Mouse (Mus musculus) limb, embryonic 13.5 days (tissue): ENCODE measurements around the gene Hadh. TPM values are rescaled to one million over a fixed set of nuclear protein-coding genes. Genes with fewer than 3 reads are reported as not detected.

ENCODE experiments used
- ATAC-seq: fragments of 200-750 bp; cut with Nextera tagmentation; 2 replicates; pipeline ENCODE4 v1.8.0; 2017; ENCODE audit warnings: low read depth, moderate number of reproducible peaks, moderate TSS enrichment; ENCODE audit not compliant: low FRiP score
- H3K27ac ChIP-seq: fragments of 300-500 bp; sonication (generic); 2 replicates; pipeline ENCODE4 v1.5.1; 2015; ENCODE audit warnings: inconsistent platforms, mild to moderate bottlenecking, moderate library complexity
- H3K27me3 ChIP-seq: fragments of 300-500 bp; sonication (generic); 2 replicates; pipeline ENCODE4 v1.6.1; 2015; ENCODE audit warnings: mild to moderate bottlenecking, inconsistent platforms
- H3K36me3 ChIP-seq: fragments of 300-500 bp; sonication (generic); 2 replicates; pipeline ENCODE4 v1.6.1; 2015; ENCODE audit warnings: inconsistent platforms, mild to moderate bottlenecking, moderate library complexity
- H3K4me1 ChIP-seq: fragments of 300-500 bp; sonication (generic); 2 replicates; pipeline ENCODE4 v1.6.1; 2015; ENCODE audit warnings: inconsistent platforms
- H3K4me2 ChIP-seq: fragments of 300-500 bp; sonication (generic); replicated peaks from 2 replicates; pipeline ENCODE4 v1.6.1; 2015; ENCODE audit warnings: inconsistent platforms, mild to moderate bottlenecking, moderate library complexity
- H3K4me3 ChIP-seq: fragments of 300-500 bp; sonication (generic); 2 replicates; pipeline ENCODE4 v1.5.1; 2015; ENCODE audit warnings: moderate library complexity, mild to moderate bottlenecking, inconsistent platforms
- H3K9ac ChIP-seq: fragments of 300-500 bp; sonication (generic); 2 replicates; pipeline ENCODE4 v1.6.1; 2015; ENCODE audit warnings: mild to moderate bottlenecking, inconsistent platforms
- H3K9me3 ChIP-seq: fragments of 300-500 bp; sonication (generic); 2 replicates; pipeline ENCODE4 v1.6.1; 2016; ENCODE audit warnings: inconsistent platforms
- WGBS: fragments of 180-500 bp; shearing (Covaris S2); methylation state at CpG from one replicate; pipeline ENCODE4 v1.1.7; 2015; 5-methylcytosine and 5-hydroxymethylcytosine counted together
- polyA plus RNA-seq: library from polyadenylated mRNA; unstranded; fragments of >200 nt; fragmentation: Nextera tagmentation; extraction: Ambion mirVana; gene quantifications from 2 replicates; pipeline ENCODE4 v1.2.1, GENCODE M21; 2015

The Hadh gene
- polyA plus RNA-seq, 1 experiment from 2014 or later = 118 TPM

DNA sequence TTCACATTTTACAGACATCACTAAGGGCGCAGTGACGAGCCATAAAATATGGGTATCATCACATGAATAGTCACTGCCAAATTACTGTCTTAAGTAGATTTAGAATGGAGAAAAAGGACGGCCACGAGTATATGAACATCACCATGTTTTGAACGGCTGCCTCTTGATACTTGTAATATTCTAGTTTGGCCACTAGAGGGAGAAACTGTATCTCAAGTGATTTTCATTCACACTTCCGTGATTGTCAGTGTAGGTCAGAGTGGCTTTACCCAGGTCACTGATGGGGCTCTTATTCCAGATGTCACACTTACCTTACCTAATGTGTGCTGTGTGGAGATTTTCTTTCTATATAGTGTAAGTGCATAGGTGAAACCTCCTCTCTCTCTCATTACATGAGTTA, 28.0 kb upstream of the Hadh start:
- H3K36me3 ChIP-seq = no peaks in the 10 kb centered on the region
- H3K27me3 ChIP-seq = no peaks in the 10 kb centered on the region
- no peak for ATAC-seq
- H3K9ac ChIP-seq = no peak overlapping the region
- H3K4me3 ChIP-seq = no peak overlapping the region
- WGBS = 9% methylated on average over 6 of the region's 6 CpGs
- no peak overlapping the region for H3K4me2 ChIP-seq
- peaks cover 23% of the 10 kb centered on the region for H3K4me1 ChIP-seq
- H3K9me3 ChIP-seq = no peaks in the 10 kb centered on the region
- no peak overlapping the region for H3K27ac ChIP-seq

DNA sequence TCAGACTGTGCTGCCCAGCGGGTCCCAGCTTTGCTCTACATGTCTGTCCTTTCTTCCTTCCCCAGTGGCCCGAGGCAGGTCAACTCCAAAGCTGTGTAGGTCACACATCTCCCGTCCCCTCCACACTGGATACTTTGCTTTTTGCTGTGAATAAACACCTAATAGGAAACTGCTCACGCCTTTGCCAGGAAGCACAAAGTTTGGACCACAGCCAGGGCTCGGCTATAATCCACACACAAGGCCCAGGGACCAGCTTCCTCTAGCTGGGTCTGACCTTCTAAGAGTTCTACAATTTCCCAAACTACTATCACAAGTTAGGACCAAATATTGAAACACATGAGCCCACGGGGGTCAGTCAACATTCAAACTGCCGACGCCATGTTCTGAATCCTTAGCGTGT, 27.2 kb upstream of the Hadh start:
- Histone ChIP-seq H3K27me3 (no peaks in the 10 kb centered on the region), H3K9me3 (no peaks in the 10 kb centered on the region), H3K4me3 (no peak overlapping the region), H3K9ac (no peak overlapping the region), H3K36me3 (no peaks in the 10 kb centered on the region), H3K27ac (no peak overlapping the region), H3K4me2 (no peak overlapping the region), H3K4me1 (peaks cover 23% of the 10 kb centered on the region)
- no peak for ATAC-seq
- 72% methylated on average over 9 of the region's 9 CpGs for WGBS

DNA sequence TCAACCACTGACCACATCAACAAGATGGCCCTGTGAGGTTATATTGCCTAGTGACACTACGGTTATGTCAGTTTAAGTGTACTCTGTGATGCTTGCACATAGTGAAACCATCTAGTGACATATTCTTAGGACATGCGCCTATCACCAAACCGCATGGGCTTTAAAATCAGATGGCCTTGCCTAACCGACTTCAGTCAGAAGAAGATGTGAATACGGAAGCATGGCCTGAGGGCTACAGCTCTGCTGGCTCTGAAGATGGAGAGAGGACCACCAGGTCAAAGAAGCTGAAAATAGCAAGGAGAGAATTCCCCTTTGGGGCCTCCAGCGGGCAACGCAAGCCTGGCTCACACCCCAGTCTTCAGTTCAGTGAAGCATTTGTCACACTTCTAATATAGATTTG, 25.0 kb upstream of the Hadh start:
- peaks cover 19% of the 10 kb centered on the region for H3K4me1 ChIP-seq
- no peak overlapping the region for H3K27ac ChIP-seq
- H3K4me3 ChIP-seq = no peak overlapping the region
- no peak for ATAC-seq
- WGBS = 91% methylated on average over 7 of the region's 7 CpGs
- no peak overlapping the region for H3K9ac ChIP-seq
- no peaks in the 10 kb centered on the region for H3K9me3 ChIP-seq
- H3K27me3 ChIP-seq = no peaks in the 10 kb centered on the region
- H3K36me3 ChIP-seq = no peaks in the 10 kb centered on the region
- H3K4me2 ChIP-seq = no peak overlapping the region

DNA sequence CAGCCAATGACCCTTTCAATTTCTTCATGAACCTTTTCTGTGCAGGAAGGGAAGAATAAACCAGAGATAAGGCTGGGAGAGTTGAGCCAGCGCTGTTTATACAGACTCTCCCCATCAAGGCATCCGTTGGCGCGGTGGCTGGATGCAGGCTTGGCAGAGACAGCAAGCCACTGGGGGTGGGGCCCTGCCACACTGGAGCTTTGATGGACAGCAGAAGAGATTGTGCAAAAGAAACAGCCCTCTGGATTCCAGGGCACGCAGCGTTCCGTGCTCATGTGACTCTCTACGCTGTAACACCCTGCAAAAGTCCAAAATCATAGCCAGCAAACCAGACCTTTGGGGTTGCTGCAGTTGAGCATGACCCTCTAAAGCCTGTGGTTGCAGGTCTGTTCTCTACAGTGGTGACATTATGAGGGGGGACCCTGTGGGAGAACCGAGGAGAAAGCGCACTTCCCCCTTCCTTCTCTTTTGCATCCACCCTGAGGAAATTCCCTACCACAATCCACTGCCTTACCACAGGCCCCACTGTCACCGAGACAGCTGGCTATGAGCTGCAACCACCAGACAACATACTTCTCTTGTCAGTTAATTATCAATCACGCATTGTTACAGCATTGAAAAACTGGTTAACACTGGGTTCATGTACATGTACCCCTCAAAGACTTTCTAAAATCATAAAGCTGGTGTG, 23.8 kb upstream of the Hadh start:
- no peak overlapping the region for H3K9ac ChIP-seq
- no peak overlapping the region for H3K4me2 ChIP-seq
- 82% methylated on average over 12 of the region's 12 CpGs for WGBS
- H3K4me1 ChIP-seq = peaks cover 19% of the 10 kb centered on the region
- H3K9me3 ChIP-seq = no peaks in the 10 kb centered on the region
- H3K27me3 ChIP-seq = no peaks in the 10 kb centered on the region
- no peaks in the 10 kb centered on the region for H3K36me3 ChIP-seq
- no peak for ATAC-seq
- H3K4me3 ChIP-seq = no peak overlapping the region
- no peak overlapping the region for H3K27ac ChIP-seq

DNA sequence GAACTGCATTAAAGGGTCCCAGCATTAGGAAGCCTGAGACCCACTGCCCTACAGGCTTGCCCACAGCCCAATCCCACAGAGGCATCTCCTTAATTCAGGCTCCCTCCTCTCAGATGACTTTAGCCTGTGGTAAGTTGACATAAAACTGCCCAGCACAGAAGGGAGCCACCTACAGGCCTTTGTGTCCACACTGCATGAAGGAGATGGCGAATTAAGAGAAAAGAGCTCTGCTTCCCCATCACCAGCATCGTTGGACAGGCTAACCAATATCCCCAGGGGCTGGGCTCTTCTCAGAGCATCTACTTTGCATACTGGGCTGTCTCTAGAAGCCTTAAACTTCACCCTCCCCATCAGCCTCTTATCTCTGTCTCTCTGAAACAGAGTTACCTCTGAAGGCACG, 22.6 kb upstream of the Hadh start:
- Histone ChIP-seq H3K9me3 (no peaks in the 10 kb centered on the region), H3K4me2 (no peak overlapping the region), H3K27ac (no peak overlapping the region), H3K27me3 (no peaks in the 10 kb centered on the region), H3K4me3 (no peak overlapping the region), H3K4me1 (peaks cover 19% of the 10 kb centered on the region), H3K36me3 (no peaks in the 10 kb centered on the region), H3K9ac (no peak overlapping the region)
- 62% methylated on average over 3 of the region's 3 CpGs for WGBS
- ATAC-seq = no peak

DNA sequence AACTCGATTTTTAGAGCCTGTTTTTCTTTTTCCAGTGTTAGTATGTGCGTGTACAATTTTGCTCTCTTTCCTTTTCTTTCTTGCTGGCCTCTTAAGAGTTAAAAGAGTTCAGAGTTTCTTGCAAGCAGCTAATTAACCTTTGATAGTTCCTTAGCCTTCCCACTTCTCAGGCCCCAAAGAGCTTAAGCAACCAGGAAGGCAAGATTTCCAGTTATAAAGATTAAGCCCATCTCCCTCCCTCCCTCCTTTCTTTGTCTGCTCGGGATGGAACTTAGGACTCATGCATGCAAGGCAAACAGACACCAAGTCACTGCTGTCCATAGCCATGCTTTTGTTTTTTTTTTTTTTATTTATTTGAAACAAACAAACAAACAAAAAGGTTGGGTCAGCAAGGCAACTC, 21.1 kb upstream of the Hadh start:
- Histone ChIP-seq H3K27me3 (no peaks in the 10 kb centered on the region), H3K9me3 (no peaks in the 10 kb centered on the region), H3K4me3 (no peak overlapping the region), H3K27ac (no peak overlapping the region), H3K36me3 (no peaks in the 10 kb centered on the region), H3K4me1 (peaks cover 5% of the 10 kb centered on the region), H3K4me2 (no peak overlapping the region), H3K9ac (no peak overlapping the region)
- 75% methylated on average over 3 of the region's 3 CpGs for WGBS
- no peak for ATAC-seq

DNA sequence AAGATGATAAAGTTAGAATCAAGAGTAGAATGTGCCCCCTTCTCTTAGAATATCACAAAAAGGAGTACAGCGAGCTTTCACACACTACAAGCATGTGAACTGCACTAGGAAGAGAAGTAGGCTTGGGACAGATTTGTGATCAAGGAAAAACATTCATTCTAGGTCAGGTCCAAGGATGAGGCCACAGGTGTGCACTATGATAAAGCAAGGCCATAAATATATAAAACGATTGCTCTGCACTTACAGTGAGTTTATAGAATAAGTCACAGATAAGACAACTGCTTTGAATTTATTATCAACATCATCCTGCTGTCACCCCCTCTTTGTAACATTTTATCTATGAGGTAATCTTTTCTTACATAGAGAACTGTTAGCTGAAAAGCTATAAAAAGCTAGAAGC, 20.4 kb upstream of the Hadh start:
- H3K9me3 ChIP-seq = no peaks in the 10 kb centered on the region
- 92% methylated on average over 2 of the region's 2 CpGs for WGBS
- H3K9ac ChIP-seq = no peak overlapping the region
- no peaks in the 10 kb centered on the region for H3K36me3 ChIP-seq
- H3K4me3 ChIP-seq = no peak overlapping the region
- H3K4me1 ChIP-seq = no peaks in the 10 kb centered on the region
- ATAC-seq = no peak
- H3K27ac ChIP-seq = no peak overlapping the region
- no peaks in the 10 kb centered on the region for H3K27me3 ChIP-seq
- H3K4me2 ChIP-seq = no peak overlapping the region

DNA sequence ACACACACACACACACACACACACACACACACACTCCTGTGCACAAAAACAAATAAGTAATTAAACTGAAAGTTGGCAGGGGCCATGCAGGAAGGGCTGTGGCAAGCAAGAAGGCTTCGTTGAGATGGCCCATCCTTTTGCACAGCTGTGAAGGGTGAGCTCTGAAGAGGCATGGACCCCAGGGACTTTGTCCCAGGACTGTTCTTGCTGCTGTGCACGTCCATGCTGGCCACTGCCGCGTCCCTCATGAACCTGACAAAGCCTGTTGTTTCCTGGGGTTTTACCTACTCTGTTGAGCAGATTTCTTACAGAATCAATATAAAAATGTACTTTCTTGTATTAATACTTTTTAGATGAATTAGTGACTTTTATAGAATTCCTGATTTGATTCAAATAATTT, 20.0 kb upstream of the Hadh start:
- H3K27ac ChIP-seq = no peak overlapping the region
- WGBS = 80% methylated on average over 4 of the region's 4 CpGs
- no peaks in the 10 kb centered on the region for H3K36me3 ChIP-seq
- no peaks in the 10 kb centered on the region for H3K4me1 ChIP-seq
- H3K27me3 ChIP-seq = no peaks in the 10 kb centered on the region
- H3K9me3 ChIP-seq = no peaks in the 10 kb centered on the region
- H3K4me3 ChIP-seq = no peak overlapping the region
- H3K4me2 ChIP-seq = no peak overlapping the region
- ATAC-seq = no peak
- H3K9ac ChIP-seq = no peak overlapping the region

DNA sequence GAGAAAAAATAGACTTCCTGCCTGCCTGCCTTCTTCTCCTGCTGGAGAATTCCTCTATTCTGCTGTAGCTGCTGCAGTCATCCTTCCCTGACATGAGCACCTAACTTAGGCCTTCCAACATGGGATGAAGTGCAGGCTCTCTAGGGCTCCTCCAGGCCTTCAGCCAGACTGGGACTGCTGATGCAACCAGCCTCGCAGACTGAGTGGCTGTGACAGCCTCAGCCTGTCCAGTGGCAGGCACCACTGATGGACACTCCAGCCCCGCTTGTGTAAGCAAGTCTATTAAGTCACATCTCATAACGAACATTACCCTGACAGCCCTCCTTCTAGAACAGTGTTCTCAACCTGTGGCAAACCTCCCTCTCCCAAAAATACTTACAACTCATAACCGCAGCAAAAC, 2.2 kb upstream of the Hadh start:
- no peak for ATAC-seq
- H3K4me2 ChIP-seq = no peak overlapping the region
- WGBS = 59% methylated on average over 4 of the region's 4 CpGs

DNA sequence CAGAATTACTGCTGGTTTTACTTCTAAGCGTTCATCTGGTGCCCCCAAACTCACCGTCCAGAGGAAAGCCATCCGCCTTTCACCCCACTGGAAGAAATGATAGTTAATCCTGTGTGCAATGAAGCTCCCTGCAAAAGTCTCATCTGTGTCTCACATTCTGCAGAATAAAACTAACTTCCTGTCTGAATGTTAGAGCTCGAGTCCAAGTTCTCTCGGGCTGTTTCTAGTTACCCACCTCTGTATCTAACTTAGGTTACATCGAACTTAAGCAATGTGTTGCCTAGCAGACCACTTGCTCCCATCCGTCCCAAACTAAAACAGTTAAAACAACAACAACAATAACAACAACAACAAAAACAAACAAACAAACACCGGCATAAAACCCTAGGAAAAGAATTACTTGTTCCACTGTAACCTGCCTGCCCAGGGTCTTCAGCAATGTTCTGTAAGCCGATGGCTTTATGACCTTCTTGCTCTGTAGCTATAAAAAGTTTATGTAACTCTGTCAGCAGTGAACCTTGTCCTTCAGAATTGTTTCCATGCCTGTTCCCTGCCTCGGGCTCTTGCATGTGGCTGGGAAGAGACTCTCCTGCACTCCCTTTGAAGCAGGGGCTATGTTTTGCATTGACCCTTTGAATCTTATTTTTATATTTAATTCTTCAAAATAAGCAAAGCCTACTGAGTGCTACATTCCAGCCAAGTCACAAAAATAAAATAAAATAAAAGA, 636 bp upstream of the Hadh start:
- WGBS = 16% methylated on average over 10 of the region's 10 CpGs
- H3K9me3 ChIP-seq = peaks cover 4% of the 10 kb centered on the region; the same call in 1 of the 2 replicates
- peak overlapping the region; percentile 78 for H3K4me3 ChIP-seq
- peak overlapping the region; percentile 80; the same call in 1 of the 2 replicates for H3K9ac ChIP-seq
- no peaks in the 10 kb centered on the region for H3K36me3 ChIP-seq
- H3K27me3 ChIP-seq = no peaks in the 10 kb centered on the region
- H3K27ac ChIP-seq = peak overlapping the region; percentile 58
- H3K4me2 ChIP-seq = peak overlapping the region; percentile 65
- ATAC-seq = peak; percentile 19; the same call in 1 of the 2 replicates
- H3K4me1 ChIP-seq = peaks cover 40% of the 10 kb centered on the region

More for the DNA sequence above, 2.2 kb upstream of the Hadh start:
- no peak overlapping the region for H3K27ac ChIP-seq
- peaks cover 30% of the 10 kb centered on the region for H3K4me1 ChIP-seq
- peaks cover 7% of the 10 kb centered on the region; the same call in 1 of the 2 replicates for H3K9me3 ChIP-seq
- H3K9ac ChIP-seq = no peak overlapping the region
- no peak overlapping the region for H3K4me3 ChIP-seq
- no peaks in the 10 kb centered on the region for H3K36me3 ChIP-seq
- no peaks in the 10 kb centered on the region for H3K27me3 ChIP-seq

DNA sequence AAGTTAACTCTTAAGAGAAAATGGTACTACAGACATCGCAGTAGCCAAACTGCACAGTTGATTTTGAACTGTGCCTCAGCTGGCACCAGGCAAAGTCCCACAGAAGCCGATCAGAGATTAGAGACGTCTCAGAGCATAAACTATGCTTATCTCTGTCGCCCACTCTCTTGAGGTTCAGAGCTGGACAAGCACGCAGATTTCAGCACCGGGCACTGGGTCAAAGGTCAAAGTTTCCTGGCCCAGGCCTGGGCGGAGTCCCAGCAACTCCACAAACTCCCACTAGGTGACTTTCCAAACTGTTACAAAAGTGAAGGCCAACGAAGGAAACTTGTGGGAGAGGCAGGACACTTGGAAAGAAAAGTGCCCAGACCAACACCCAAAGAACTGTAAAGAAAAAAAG, 744 bp downstream of the Hadh start:
- no peak for ATAC-seq

DNA sequence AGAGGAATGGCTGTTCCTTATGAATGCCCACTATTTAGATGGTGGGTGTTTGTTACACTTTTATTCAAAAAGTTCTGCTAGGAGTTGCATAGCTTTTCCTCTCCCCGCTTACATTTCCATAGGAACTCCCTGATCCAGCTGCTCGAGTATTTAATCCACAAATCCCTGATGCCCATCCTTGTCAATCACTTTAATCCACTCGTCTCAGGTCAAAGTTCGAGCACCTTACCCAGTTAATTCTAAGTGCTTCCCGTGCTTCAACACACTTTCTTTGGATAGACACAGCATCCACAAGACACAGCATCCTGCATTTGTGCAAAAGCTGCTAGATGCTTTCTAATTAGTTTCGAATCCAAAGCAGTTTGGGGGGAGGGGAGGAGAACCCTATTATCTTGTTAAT, 1.5 kb downstream of the Hadh start:
- 56% methylated on average over 6 of the region's 6 CpGs for WGBS
- no peak overlapping the region for H3K27ac ChIP-seq
- H3K4me2 ChIP-seq = peak overlapping the region; percentile 65
- H3K36me3 ChIP-seq = peaks cover 9% of the 10 kb centered on the region
- no peaks in the 10 kb centered on the region for H3K27me3 ChIP-seq
- no peak for ATAC-seq
- H3K9me3 ChIP-seq = no peaks in the 10 kb centered on the region
- peaks cover 48% of the 10 kb centered on the region for H3K4me1 ChIP-seq
- 0 out of 2 replicates have a peak overlapping the region, but pooled peaks have one; percentile 1 for H3K9ac ChIP-seq
- H3K4me3 ChIP-seq = peak overlapping the region; percentile 78

More for the DNA sequence above, 744 bp downstream of the Hadh start:
- Histone ChIP-seq H3K9ac (peak overlapping the region; percentile 80), H3K4me2 (peak overlapping the region; percentile 65), H3K9me3 (peaks cover 4% of the 10 kb centered on the region; the same call in 1 of the 2 replicates), H3K36me3 (peaks cover 8% of the 10 kb centered on the region), H3K4me1 (peaks cover 47% of the 10 kb centered on the region), H3K27me3 (no peaks in the 10 kb centered on the region), H3K27ac (peak overlapping the region; percentile 74; the same call in 1 of the 2 replicates), H3K4me3 (peak overlapping the region; percentile 78)
- WGBS = 9% methylated on average over 8 of the region's 8 CpGs
